Mouse (Mus musculus) kidney, adult 2 months (tissue): ENCODE results near the gene Rnf214.

Experiments used
- CTCF ChIP-seq: fragments of 200-500 bp; conservative IDR thresholded peaks from 2 replicates; pipeline ENCODE4 v1.5.1; 2011; ENCODE audit warnings: low read depth, mild to moderate bottlenecking, control low read depth, low read length, moderate library complexity, mixed read lengths; ENCODE audit not compliant: insufficient read depth, insufficient read length
- POLR2A ChIP-seq: fragments of 200-500 bp; IDR thresholded peaks from one replicate; pipeline ENCODE4 v1.6.1; 2011; ENCODE audit warnings: low read depth, low read length, control low read depth

DNA sequence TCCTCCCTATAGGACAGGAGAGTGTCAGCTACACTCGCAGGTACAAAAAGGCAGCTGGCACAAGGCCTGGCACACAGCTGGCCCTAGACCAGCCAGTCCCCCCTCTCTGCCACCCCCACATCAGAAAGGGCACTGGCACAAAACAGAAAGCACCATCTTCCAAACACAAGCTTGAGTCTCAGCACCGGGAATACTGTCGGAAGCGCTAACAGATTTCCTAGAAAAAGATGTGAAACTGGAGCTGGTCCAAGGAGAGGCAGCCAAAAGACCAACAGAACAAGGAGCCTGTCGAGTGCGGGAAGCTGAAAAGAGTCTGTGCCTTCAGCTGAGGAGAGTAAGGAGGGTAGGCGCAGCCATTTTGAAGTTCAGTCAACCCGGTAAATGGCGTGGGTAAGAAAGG, 91.6 kb downstream of the Rnf214 start:
- no peak for TF ChIP-seq CTCF
- TF ChIP-seq POLR2A, result no peak
